Mouse (Mus musculus): ENCODE measurements around the gene Itk.
A peak's percentile ranks its signal among the peaks of the same experiment; 100 is the strongest.
"Not testable (repeated sequence)": the region's sequence is repeated elsewhere in the genome, so short reads cannot be mapped to it uniquely, and the experiment has no call there.

Gene Itk

GRCm38 (mm10) chr11:46389336-46390117, at the start of gene Itk:
Gene Itk (minus strand): TSS chr11:46389515.
- no peak for DNase-seq (ENCODE audit: low spot score in 2 of 2)

GRCm38 (mm10) chr11:46437459-46438000, 48.2 kb upstream of the Itk start:
- no peak for DNase-seq (ENCODE audit: low spot score in 2 of 2)

- DNase-seq (ENCODE audit: low spot score in 2 of 2): peak; percentile 96 to 97
These were observed 47.6 kb upstream of the Itk start, which contains the start of gene Med7 for GRCm38 (mm10) chr11:46436760-46437458. Gene Med7 (plus strand): TSS chr11:46436925.

GRCm38 (mm10) chr11:46435363-46435762, 46.0 kb upstream of the Itk start:
- DNase-seq (ENCODE audit: low spot score in 2 of 2): no peak

GRCm38 (mm10) chr11:46431129-46431528, 41.8 kb upstream of the Itk start:
- peak; percentile 18 to 51 for DNase-seq (ENCODE audit: low spot score in 2 of 2)

- DNase-seq (ENCODE audit: low spot score in 2 of 2): no peak
These were observed 40.8 kb upstream of the Itk start for GRCm38 (mm10) chr11:46430123-46430522.

- not testable (repeated sequence) for DNase-seq (ENCODE audit: low spot score in 2 of 2)
These were observed 38.8 kb upstream of the Itk start for GRCm38 (mm10) chr11:46428131-46428530.

- no peak for DNase-seq (ENCODE audit: low spot score in 2 of 2)
These were observed 32.0 kb upstream of the Itk start for GRCm38 (mm10) chr11:46421086-46421888.

- DNase-seq (ENCODE audit: low spot score in 2 of 2): no peak
These were observed 29.5 kb upstream of the Itk start for GRCm38 (mm10) chr11:46418860-46419259.

GRCm38 (mm10) chr11:46418438-46418837, 29.1 kb upstream of the Itk start:
- DNase-seq (ENCODE audit: low spot score in 2 of 2): no peak

- no peak for DNase-seq (ENCODE audit: low spot score in 2 of 2)
These were observed 20.8 kb upstream of the Itk start for GRCm38 (mm10) chr11:46410018-46410563.

- DNase-seq (ENCODE audit: low spot score in 2 of 2): no peak
These were observed 17.4 kb upstream of the Itk start for GRCm38 (mm10) chr11:46406721-46407120.

GRCm38 (mm10) chr11:46404986-46405385, 15.7 kb upstream of the Itk start:
- no peak for DNase-seq (ENCODE audit: low spot score in 2 of 2)

- DNase-seq (ENCODE audit: low spot score in 2 of 2): no peak
These were observed 12.2 kb upstream of the Itk start for GRCm38 (mm10) chr11:46401555-46401954.

- DNase-seq (ENCODE audit: low spot score in 2 of 2): no peak
These were observed 9.6 kb upstream of the Itk start for GRCm38 (mm10) chr11:46398933-46399383.

GRCm38 (mm10) chr11:46398473-46398872, 9.2 kb upstream of the Itk start:
- no peak for DNase-seq (ENCODE audit: low spot score in 2 of 2)

GRCm38 (mm10) chr11:46397900-46398299, 8.6 kb upstream of the Itk start:
- no peak for DNase-seq (ENCODE audit: low spot score in 2 of 2)

- DNase-seq (ENCODE audit: low spot score in 2 of 2): no peak
These were observed 7.5 kb upstream of the Itk start for GRCm38 (mm10) chr11:46396860-46397179.

- DNase-seq (ENCODE audit: low spot score in 2 of 2): no peak
These were observed 7.0 kb upstream of the Itk start, which contains the start of gene Fam71b for GRCm38 (mm10) chr11:46396167-46396859. Gene Fam71b (plus strand): TSS chr11:46396559.

- DNase-seq (ENCODE audit: low spot score in 2 of 2): no peak
These were observed 6.4 kb upstream of the Itk start for GRCm38 (mm10) chr11:46395698-46396097.

GRCm38 (mm10) chr11:46395088-46395487, 5.8 kb upstream of the Itk start:
- DNase-seq (ENCODE audit: low spot score in 2 of 2): no peak

Data from heart, adult 9 months (tissue).